Mouse (Mus musculus) stomach, embryonic 14.5 days (tissue): ENCODE data around the gene Cadm4. TPM values are rescaled to one million over a fixed set of nuclear protein-coding genes. Genes with fewer than 3 reads are reported as not detected.

ENCODE experiments used
- ATAC-seq: fragments of 200-750 bp; cut with Nextera tagmentation; 2 replicates; pipeline ENCODE4 v1.8.0; 2017; ENCODE audit warnings: low read depth, moderate TSS enrichment; ENCODE audit not compliant: insufficient number of reproducible peaks, insufficient read depth, low FRiP score
- H3K27ac ChIP-seq: fragments of 300-500 bp; sonication (generic); 2 replicates; pipeline ENCODE4 v1.5.1; 2014; ENCODE audit warnings: mild to moderate bottlenecking, low read length, moderate library complexity, mixed read lengths
- H3K27me3 ChIP-seq: fragments of 300-500 bp; sonication (generic); 2 replicates; pipeline ENCODE4 v1.6.1; 2014; ENCODE audit warnings: low read length, control low read depth, mixed read lengths; ENCODE audit not compliant: control insufficient read depth, insufficient read depth
- H3K36me3 ChIP-seq: fragments of 300-500 bp; sonication (generic); 2 replicates; pipeline ENCODE4 v1.6.1; 2014; ENCODE audit warnings: mild to moderate bottlenecking, control low read depth, low read length, moderate library complexity, mixed read lengths; ENCODE audit not compliant: control insufficient read depth, insufficient read depth
- H3K4me1 ChIP-seq: fragments of 300-500 bp; sonication (generic); 2 replicates; pipeline ENCODE4 v1.6.1; 2014; ENCODE audit warnings: low read length, control low read depth, mixed read lengths; ENCODE audit not compliant: control insufficient read depth, insufficient read depth
- H3K4me2 ChIP-seq: fragments of 300-500 bp; sonication (generic); replicated peaks from 2 replicates; pipeline ENCODE4 v1.6.1; 2014; ENCODE audit warnings: low read depth, low read length, control low read depth
- H3K4me3 ChIP-seq: fragments of 300-500 bp; sonication (generic); 2 replicates; pipeline ENCODE4 v1.5.1; 2014; ENCODE audit warnings: low read depth, low read length, control low read depth
- H3K9ac ChIP-seq: fragments of 300-500 bp; sonication (generic); replicated peaks from 2 replicates; pipeline ENCODE4 v1.6.1; 2014; ENCODE audit warnings: low read depth, mild to moderate bottlenecking, control low read depth, low read length, moderate library complexity, mixed read lengths
- H3K9me3 ChIP-seq: fragments of 300-500 bp; sonication (generic); 2 replicates; pipeline ENCODE4 v1.6.1; 2016; ENCODE audit warnings: low read depth, low read length, control low read depth; ENCODE audit not compliant: control insufficient read depth
- WGBS: fragments of 180-500 bp; shearing (Covaris S2); extraction: QIAGEN DNeasy Blood & Tissue Kit; methylation state at CpG from one replicate; pipeline ENCODE4 v1.1.7; 2014; 5-methylcytosine and 5-hydroxymethylcytosine counted together
- polyA plus RNA-seq: library from polyadenylated mRNA; unstranded; fragments of >200 nt; fragmentation: Nextera tagmentation; extraction: Ambion mirVana; gene quantifications from 2 replicates; pipeline ENCODE4 v1.2.1, GENCODE M21; 2014

Cadm4 gene
- polyA plus RNA-seq, 1 experiment from 2014 or later: 1.5 TPM

GRCm38 (mm10) chr7:24459843-24460242, 22.0 kb upstream of the Cadm4 start:
- H3K4me1 ChIP-seq: peaks cover 13% of the 10 kb centered on the region; the same call in 1 of the 2 replicates
- H3K9me3 ChIP-seq: no peaks in the 10 kb centered on the region
- peak; percentile 70 for ATAC-seq
- no peaks in the 10 kb centered on the region for H3K36me3 ChIP-seq
- H3K27ac ChIP-seq: peak overlapping the region; percentile 48; the same call in 1 of the 2 replicates
- 43% methylated on average over 3 of the region's 3 CpGs for WGBS
- no peak overlapping the region for H3K4me2 ChIP-seq
- H3K9ac ChIP-seq: no peak overlapping the region
- H3K4me3 ChIP-seq: no peak overlapping the region
- no peaks in the 10 kb centered on the region for H3K27me3 ChIP-seq

GRCm38 (mm10) chr7:24461376-24462051, 20.3 kb upstream of the Cadm4 start:
- no peak overlapping the region for H3K4me3 ChIP-seq
- no peak overlapping the region for H3K27ac ChIP-seq
- H3K27me3 ChIP-seq: no peaks in the 10 kb centered on the region
- 58% methylated on average over 14 of the region's 14 CpGs for WGBS
- H3K9me3 ChIP-seq: no peaks in the 10 kb centered on the region
- H3K9ac ChIP-seq: no peak overlapping the region
- ATAC-seq: no peak
- peaks cover 13% of the 10 kb centered on the region; the same call in 1 of the 2 replicates for H3K4me1 ChIP-seq
- no peak overlapping the region for H3K4me2 ChIP-seq
- no peaks in the 10 kb centered on the region for H3K36me3 ChIP-seq

GRCm38 (mm10) chr7:24462388-24463319, 19.2 kb upstream of the Cadm4 start, which contains the start of gene Plaur:
TSS of gene Plaur (plus strand) at chr7:24462484.
- H3K4me1 ChIP-seq: peaks cover 13% of the 10 kb centered on the region; the same call in 1 of the 2 replicates
- WGBS: 3% methylated on average over 27 of the region's 27 CpGs
- peak within 1 kb of the TSS; percentile 33 for H3K4me3 ChIP-seq
- H3K36me3 ChIP-seq: no peaks in the 10 kb centered on the region
- H3K27me3 ChIP-seq: no peaks in the 10 kb centered on the region
- peak within 1 kb of the TSS; percentile 14; the same call in 1 of the 2 replicates for H3K9ac ChIP-seq
- no peaks in the 10 kb centered on the region for H3K9me3 ChIP-seq
- peak; percentile 57 for ATAC-seq
- peak within 1 kb of the TSS; percentile 62; the same call in 1 of the 2 replicates for H3K27ac ChIP-seq
- peak within 1 kb of the TSS; percentile 57 for H3K4me2 ChIP-seq

- Histone ChIP-seq H3K27ac (no peak overlapping the region), H3K36me3 (no peaks in the 10 kb centered on the region), H3K4me1 (peaks cover 12% of the 10 kb centered on the region; the same call in 1 of the 2 replicates), H3K27me3 (no peaks in the 10 kb centered on the region), H3K9ac (no peak overlapping the region), H3K9me3 (peaks cover 5% of the 10 kb centered on the region; the same call in 1 of the 2 replicates), H3K4me3 (no peak overlapping the region), H3K4me2 (no peak overlapping the region)
- ATAC-seq: no peak
- 92% methylated on average over 6 of the region's 6 CpGs for WGBS
Measured at GRCm38 (mm10) chr7:24466835-24467234, 15.0 kb upstream of the Cadm4 start.

GRCm38 (mm10) chr7:24467886-24468285, 13.9 kb upstream of the Cadm4 start:
- H3K9me3 ChIP-seq: peaks cover 5% of the 10 kb centered on the region; the same call in 1 of the 2 replicates
- WGBS: 84% methylated on average over 5 of the region's 5 CpGs
- no peaks in the 10 kb centered on the region for H3K36me3 ChIP-seq
- H3K27me3 ChIP-seq: no peaks in the 10 kb centered on the region
- H3K27ac ChIP-seq: no peak overlapping the region
- ATAC-seq: no peak
- no peak overlapping the region for H3K4me2 ChIP-seq
- H3K4me1 ChIP-seq: peaks cover 3% of the 10 kb centered on the region; the same call in 1 of the 2 replicates
- H3K4me3 ChIP-seq: no peak overlapping the region
- H3K9ac ChIP-seq: no peak overlapping the region

GRCm38 (mm10) chr7:24469126-24469525, 12.7 kb upstream of the Cadm4 start:
- ATAC-seq: no peak
- H3K4me1 ChIP-seq: no peaks in the 10 kb centered on the region
- peaks cover 5% of the 10 kb centered on the region; the same call in 1 of the 2 replicates for H3K9me3 ChIP-seq
- no peaks in the 10 kb centered on the region for H3K36me3 ChIP-seq
- H3K27me3 ChIP-seq: no peaks in the 10 kb centered on the region
- 92% methylated on average over 3 of the region's 3 CpGs for WGBS
- H3K4me3 ChIP-seq: no peak overlapping the region
- H3K4me2 ChIP-seq: no peak overlapping the region
- H3K9ac ChIP-seq: no peak overlapping the region
- H3K27ac ChIP-seq: no peak overlapping the region

- no peak overlapping the region for H3K4me3 ChIP-seq
- H3K9me3 ChIP-seq: peaks cover 5% of the 10 kb centered on the region; the same call in 1 of the 2 replicates
- no peak for ATAC-seq
- no peak overlapping the region for H3K9ac ChIP-seq
- H3K27ac ChIP-seq: no peak overlapping the region
- no peak overlapping the region for H3K4me2 ChIP-seq
- H3K27me3 ChIP-seq: no peaks in the 10 kb centered on the region
- no peaks in the 10 kb centered on the region for H3K36me3 ChIP-seq
- WGBS: 90% methylated on average over 7 of the region's 7 CpGs
- no peaks in the 10 kb centered on the region for H3K4me1 ChIP-seq
Measured at GRCm38 (mm10) chr7:24470356-24470755, 11.5 kb upstream of the Cadm4 start.

GRCm38 (mm10) chr7:24472442-24472841, 9.4 kb upstream of the Cadm4 start:
- no peaks in the 10 kb centered on the region for H3K36me3 ChIP-seq
- no peak for ATAC-seq
- H3K9ac ChIP-seq: no peak overlapping the region
- no peak overlapping the region for H3K27ac ChIP-seq
- H3K4me1 ChIP-seq: no peaks in the 10 kb centered on the region
- WGBS: 83% methylated on average over 6 of the region's 6 CpGs
- H3K27me3 ChIP-seq: no peaks in the 10 kb centered on the region
- H3K9me3 ChIP-seq: peaks cover 5% of the 10 kb centered on the region; the same call in 1 of the 2 replicates
- no peak overlapping the region for H3K4me2 ChIP-seq
- no peak overlapping the region for H3K4me3 ChIP-seq
